In the genomic region with DNA sequence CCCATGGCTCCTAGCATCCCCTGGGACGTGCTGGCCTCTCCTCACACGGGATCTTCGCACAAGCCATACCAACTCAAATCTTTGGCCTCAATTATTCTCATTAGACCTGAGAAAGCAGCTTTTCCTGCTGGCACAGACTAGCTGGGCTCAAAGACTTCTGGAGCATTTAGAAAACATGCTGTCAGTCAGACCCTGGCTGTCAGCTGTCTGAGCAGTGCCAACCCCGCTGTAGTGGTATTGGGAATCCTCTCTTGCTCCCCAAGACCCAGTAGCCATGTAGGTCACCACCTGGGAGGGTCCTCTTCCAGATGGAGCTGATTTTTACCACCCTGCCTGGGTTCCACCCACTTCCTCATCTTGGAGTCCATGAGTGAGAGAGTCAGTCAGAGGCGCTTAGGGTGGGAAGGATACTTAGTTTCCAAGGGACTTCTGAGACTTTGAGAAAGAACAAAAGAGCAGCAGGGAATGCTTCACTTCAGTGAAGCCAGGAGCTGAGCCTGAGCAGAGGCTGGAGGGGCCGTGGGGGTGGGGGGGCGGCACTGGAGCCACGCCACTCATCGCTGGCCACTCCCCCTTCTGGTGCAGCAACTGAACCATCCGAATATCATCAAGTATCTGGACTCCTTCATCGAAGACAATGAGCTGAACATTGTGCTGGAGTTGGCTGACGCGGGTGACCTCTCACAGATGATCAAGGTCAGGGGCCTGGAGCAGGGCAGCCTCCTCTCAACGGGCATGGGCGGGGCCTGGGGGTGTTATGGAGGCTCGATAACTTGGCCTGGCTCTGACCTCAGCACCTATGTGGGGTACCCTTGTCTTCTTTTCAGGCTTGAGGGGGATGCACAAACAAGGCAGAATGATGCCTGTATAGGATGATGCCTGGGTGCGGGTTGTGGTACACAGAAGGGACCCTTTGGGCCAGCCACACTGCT, we compare ENCODE assay signal across 15 mouse cellular contexts. TPM values are rescaled to one million over a fixed set of nuclear protein-coding genes. Genes with fewer than 3 reads are reported as not detected.
DNase-seq lines count a peak whose midpoint lies in the region; ATAC-seq lines count a peak whose summit lies in the region.
"Had no signal": no experiment of that assay in that cellular context is flagged by ENCODE, and none has a peak within 500 bp of the region (broad histone marks: within the 10 kb centered on the region; RNA-seq: fewer than 3 reads in every experiment).

No protein-coding gene starts in this region.

- peak overlapping the region; percentile 47; the same call in 1 of the 2 replicates for H3K27ac ChIP-seq in heart, embryonic 10.5 days
- no peak overlapping the region for H3K27ac ChIP-seq in midbrain, embryonic 11.5 days (ENCODE audit: low read depth, low read length)
- H3K27ac ChIP-seq in midbrain, embryonic 15.5 days, result no peak overlapping the region
- no peak overlapping the region for H3K27ac ChIP-seq in hindbrain, embryonic 14.5 days
- H3K27ac ChIP-seq: liver, embryonic 14.5 days had no signal

- no peak for DNase-seq in heart, embryonic 10.5 days (ENCODE audit: low spot score)
- no peak for DNase-seq in heart, adult 8-10 months (ENCODE audit: low spot score)
- no peak for DNase-seq in midbrain, embryonic 11.5 days (ENCODE audit: low spot score, missing footprints)
- DNase-seq in hindbrain, embryonic 14.5 days (ENCODE audit: low spot score), result no peak
- DNase-seq in thymus, postnatal 0 days (ENCODE audit: low spot score), result no peak
- no peak for DNase-seq in gastrocnemius, postnatal 10 days
- no peak for DNase-seq in lung, postnatal 4 days
- DNase-seq: cerebellum, adult 8-10 months; embryo, embryonic 11 days; heart, postnatal 4 days; kidney, adult 9 months; left cerebral cortex, postnatal 4 days had no signal

- peaks cover 50% of the 10 kb centered on the region for H3K36me3 ChIP-seq in heart, embryonic 10.5 days
- H3K36me3 ChIP-seq in midbrain, embryonic 11.5 days (ENCODE audit: control insufficient read depth, insufficient read depth, low read length), result peaks cover 3% of the 10 kb centered on the region; the same call in 1 of the 2 replicates
- H3K36me3 ChIP-seq in midbrain, embryonic 15.5 days (replicated peaks), result no peaks in the 10 kb centered on the region
- H3K36me3 ChIP-seq in hindbrain, embryonic 14.5 days (replicated peaks; ENCODE audit: control insufficient read depth, insufficient read depth), result no peaks in the 10 kb centered on the region; the same call in 1 of the 2 replicates

- H3K4me1 ChIP-seq in heart, embryonic 10.5 days, result peaks cover 20% of the 10 kb centered on the region
- H3K4me1 ChIP-seq in midbrain, embryonic 11.5 days (ENCODE audit: control insufficient read depth, insufficient read depth, low read length), result peaks cover 7% of the 10 kb centered on the region
- no peaks in the 10 kb centered on the region for H3K4me1 ChIP-seq in midbrain, embryonic 15.5 days
- 0 out of 2 replicates have a peak, but pooled peaks cover 8% of the 10 kb centered on the region for H3K4me1 ChIP-seq in hindbrain, embryonic 14.5 days (replicated peaks; ENCODE audit: control insufficient read depth, insufficient read depth, low read length)

- H3K9me3 ChIP-seq in heart, embryonic 10.5 days, result no peaks in the 10 kb centered on the region
- no peaks in the 10 kb centered on the region for H3K9me3 ChIP-seq in midbrain, embryonic 11.5 days (ENCODE audit: control insufficient read depth, low read length)
- H3K9me3 ChIP-seq in midbrain, embryonic 15.5 days, result no peaks in the 10 kb centered on the region
- no peaks in the 10 kb centered on the region for H3K9me3 ChIP-seq in hindbrain, embryonic 14.5 days (ENCODE audit: control insufficient read depth, low read length)

- no peak overlapping the region for H3K4me2 ChIP-seq in midbrain, embryonic 11.5 days
- H3K4me2 ChIP-seq in midbrain, embryonic 15.5 days, result no peak overlapping the region
- no peak overlapping the region for H3K4me2 ChIP-seq in hindbrain, embryonic 14.5 days (replicated peaks)

- peak; percentile 59 for ATAC-seq in midbrain, embryonic 11.5 days (ENCODE audit: low FRiP score)
- ATAC-seq in midbrain, embryonic 15.5 days (replicated peaks), result no peak
- ATAC-seq in hindbrain, embryonic 14.5 days (ENCODE audit: low FRiP score), result 0 out of 2 replicates have a peak, but pooled peaks have one; percentile 9
- ATAC-seq: activated CD4-positive, CD25-positive, alpha-beta regulatory T cell, adult 4 months had no signal

- no peak overlapping the region for H3K4me3 ChIP-seq in heart, embryonic 10.5 days
- no peak overlapping the region for H3K4me3 ChIP-seq in midbrain, embryonic 11.5 days (ENCODE audit: low read depth, low read length)
- H3K4me3 ChIP-seq in midbrain, embryonic 15.5 days, result no peak overlapping the region
- H3K4me3 ChIP-seq in hindbrain, embryonic 14.5 days (replicated peaks; ENCODE audit: low read length), result no peak overlapping the region

- WGBS in heart, embryonic 10.5 days, result 75% methylated on average over 17 of the region's 17 CpGs
- WGBS in midbrain, embryonic 11.5 days, result 39% methylated on average over 17 of the region's 17 CpGs
- WGBS in midbrain, embryonic 15.5 days, result 37% methylated on average over 17 of the region's 17 CpGs
- WGBS in hindbrain, embryonic 14.5 days, result 44% methylated on average over 17 of the region's 17 CpGs

- no peak overlapping the region for H3K9ac ChIP-seq in midbrain, embryonic 11.5 days (ENCODE audit: low read length)
- H3K9ac ChIP-seq in midbrain, embryonic 15.5 days, result no peak overlapping the region
- no peak overlapping the region for H3K9ac ChIP-seq in hindbrain, embryonic 14.5 days
- H3K9ac ChIP-seq: liver, embryonic 14.5 days had no signal

- H3K27me3 ChIP-seq in heart, embryonic 10.5 days (ENCODE audit: insufficient read depth, poor library complexity, severe bottlenecking), result no peaks in the 10 kb centered on the region
- no peaks in the 10 kb centered on the region for H3K27me3 ChIP-seq in midbrain, embryonic 11.5 days (ENCODE audit: control insufficient read depth, insufficient read depth, low read length)
- no peaks in the 10 kb centered on the region for H3K27me3 ChIP-seq in midbrain, embryonic 15.5 days (replicated peaks)
- no peaks in the 10 kb centered on the region for H3K27me3 ChIP-seq in hindbrain, embryonic 14.5 days (ENCODE audit: control insufficient read depth, insufficient read depth, low read length)

RNA-seq across cellular contexts. Expression of gene Nek6, which starts 49.1 kb away (rescaled TPM):
- 74.7 and 90.1 TPM in 2 replicates for polyA plus RNA-seq in heart, embryonic 10.5 days (2016; fragmentation: Nextera tagmentation; extraction: Ambion mirVana)
- 1 to 10 TPM; 2.3 to 5.0 (median 2.7) TPM for total RNA-seq in heart, adult 8-10 months (2022)
- 87.3 and 92.3 TPM in 2 replicates for polyA plus RNA-seq in midbrain, embryonic 11.5 days (2014; fragmentation: Nextera tagmentation; extraction: Ambion mirVana)
- polyA plus RNA-seq in midbrain, embryonic 15.5 days (2015; fragmentation: Nextera tagmentation; extraction: Ambion mirVana), result 56.0 and 66.1 TPM in 2 replicates
- polyA plus RNA-seq in hindbrain, embryonic 14.5 days (2014; fragmentation: Nextera tagmentation; extraction: Ambion mirVana), result 55.0 and 58.4 TPM in 2 replicates
- 13.4 and 14.5 TPM in 2 replicates for polyA plus RNA-seq in thymus, postnatal 0 days (2015; fragmentation: Nextera tagmentation; extraction: Ambion mirVana)
- 10 to 100 TPM; 17.2 to 17.5 TPM for total RNA-seq in gastrocnemius, postnatal 10 days (2021)
